Mouse (Mus musculus): ENCODE data around the gene Gstt4. TPM values are rescaled to one million over a fixed set of nuclear protein-coding genes. Genes with fewer than 3 reads are reported as not detected.

Gstt4 gene
- polyA plus RNA-seq, 1 experiment from 2014 or later, result not detected

DNA sequence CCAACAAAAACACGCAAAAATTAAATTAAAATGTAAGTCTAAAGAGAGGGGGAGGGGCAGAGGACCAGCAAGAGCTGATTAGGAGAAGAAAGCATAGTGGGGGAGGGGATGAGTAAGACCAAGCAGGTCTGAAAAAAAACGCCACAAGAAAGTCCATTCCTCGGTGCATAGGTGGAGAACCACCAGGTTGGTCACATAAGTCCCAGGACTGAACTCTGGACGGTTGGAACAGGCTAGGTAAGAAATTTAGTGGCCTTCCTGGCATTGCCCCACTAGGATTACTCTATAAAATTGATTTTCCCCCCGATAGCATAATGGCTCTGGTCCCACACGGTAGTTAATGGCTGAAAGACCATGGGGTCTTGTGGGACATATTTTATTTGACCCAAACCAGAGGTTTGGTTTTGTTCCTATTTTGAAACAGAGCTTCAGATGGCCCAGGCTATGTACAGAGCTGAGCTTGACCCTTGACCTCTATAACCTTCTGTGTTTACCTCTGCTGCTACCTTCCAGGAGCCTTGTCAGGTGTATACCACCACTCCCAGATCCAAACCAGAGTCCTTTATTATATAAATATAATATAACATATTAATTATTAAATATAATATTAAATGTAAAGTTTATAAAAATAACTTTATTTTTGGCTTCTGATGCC, 33.1 kb downstream of the Gstt4 start:
- H3K4me3 ChIP-seq, result no peak overlapping the region
- no peaks in the 10 kb centered on the region for H3K9me3 ChIP-seq (replicated peaks)
- 66% methylated on average over 6 of the region's 6 CpGs for WGBS
- no peaks in the 10 kb centered on the region for H3K4me1 ChIP-seq (replicated peaks)
- no peaks in the 10 kb centered on the region for H3K36me3 ChIP-seq
- H3K9ac ChIP-seq, result no peak overlapping the region
- no peak overlapping the region for H3K27ac ChIP-seq (ENCODE audit: poor library complexity, severe bottlenecking)
- no peak for ATAC-seq (ENCODE audit: insufficient number of reproducible peaks, low FRiP score)
- no peaks in the 10 kb centered on the region for H3K27me3 ChIP-seq (replicated peaks)
- no peak overlapping the region for H3K4me2 ChIP-seq

DNA sequence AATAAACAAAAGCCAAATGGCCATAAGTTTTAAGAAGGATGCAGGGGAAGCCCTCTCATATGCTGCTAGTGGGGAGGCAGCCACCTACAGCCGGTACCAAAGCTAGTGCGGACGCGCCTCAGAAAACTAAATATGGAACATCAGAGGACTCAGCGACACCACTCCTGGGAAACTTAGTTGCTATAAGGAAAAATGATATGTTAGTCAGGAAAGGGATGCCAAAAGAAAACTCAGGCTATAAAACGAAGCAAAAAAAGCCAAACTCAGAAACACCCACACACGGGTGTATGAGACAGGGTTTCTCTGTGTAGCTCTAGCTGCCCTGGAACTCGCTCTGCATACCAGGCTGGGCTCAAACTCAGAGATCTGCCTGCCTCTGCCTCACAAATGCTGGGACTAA, 34.1 kb downstream of the Gstt4 start:
- Histone ChIP-seq H3K4me1 (replicated peaks) (no peaks in the 10 kb centered on the region), H3K9ac (no peak overlapping the region), H3K36me3 (no peaks in the 10 kb centered on the region), H3K4me2 (no peak overlapping the region), H3K4me3 (no peak overlapping the region), H3K27me3 (replicated peaks) (no peaks in the 10 kb centered on the region; the same call in 1 of the 2 replicates), H3K9me3 (replicated peaks) (no peaks in the 10 kb centered on the region), H3K27ac (ENCODE audit: poor library complexity, severe bottlenecking) (no peak overlapping the region)
- ATAC-seq (ENCODE audit: insufficient number of reproducible peaks, low FRiP score), result no peak
- 88% methylated on average over 8 of the region's 8 CpGs for WGBS

DNA sequence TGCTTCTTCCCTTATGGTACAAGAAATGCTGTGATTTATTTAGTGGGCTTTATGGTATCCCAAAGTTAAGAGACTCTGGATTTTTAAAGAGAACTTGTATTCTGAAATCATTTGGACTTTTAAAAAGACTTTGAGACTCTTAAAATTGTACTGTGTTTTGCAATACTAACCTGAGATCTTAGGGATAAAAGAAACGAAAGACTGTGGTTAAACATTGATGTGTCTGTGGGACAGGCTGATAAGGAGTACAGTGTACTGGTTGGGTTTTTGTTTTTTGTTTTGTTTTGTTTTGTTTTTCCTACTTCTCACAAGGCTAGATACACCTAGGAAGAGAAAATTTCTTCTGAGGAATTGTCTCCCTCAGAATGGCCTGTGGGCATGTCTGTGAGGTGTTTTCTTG, 36.9 kb downstream of the Gstt4 start:
- H3K9me3 ChIP-seq (replicated peaks), result no peaks in the 10 kb centered on the region
- H3K27me3 ChIP-seq (replicated peaks), result peaks cover 5% of the 10 kb centered on the region; the same call in 1 of the 2 replicates
- no peak overlapping the region for H3K4me2 ChIP-seq
- H3K4me1 ChIP-seq (replicated peaks), result peaks cover 4% of the 10 kb centered on the region
- no peaks in the 10 kb centered on the region for H3K36me3 ChIP-seq
- 69% methylated on average over 1 of the region's 1 CpGs for WGBS
- H3K27ac ChIP-seq (ENCODE audit: poor library complexity, severe bottlenecking), result no peak overlapping the region
- no peak overlapping the region for H3K9ac ChIP-seq
- no peak overlapping the region for H3K4me3 ChIP-seq
- no peak for ATAC-seq (ENCODE audit: insufficient number of reproducible peaks, low FRiP score)

DNA sequence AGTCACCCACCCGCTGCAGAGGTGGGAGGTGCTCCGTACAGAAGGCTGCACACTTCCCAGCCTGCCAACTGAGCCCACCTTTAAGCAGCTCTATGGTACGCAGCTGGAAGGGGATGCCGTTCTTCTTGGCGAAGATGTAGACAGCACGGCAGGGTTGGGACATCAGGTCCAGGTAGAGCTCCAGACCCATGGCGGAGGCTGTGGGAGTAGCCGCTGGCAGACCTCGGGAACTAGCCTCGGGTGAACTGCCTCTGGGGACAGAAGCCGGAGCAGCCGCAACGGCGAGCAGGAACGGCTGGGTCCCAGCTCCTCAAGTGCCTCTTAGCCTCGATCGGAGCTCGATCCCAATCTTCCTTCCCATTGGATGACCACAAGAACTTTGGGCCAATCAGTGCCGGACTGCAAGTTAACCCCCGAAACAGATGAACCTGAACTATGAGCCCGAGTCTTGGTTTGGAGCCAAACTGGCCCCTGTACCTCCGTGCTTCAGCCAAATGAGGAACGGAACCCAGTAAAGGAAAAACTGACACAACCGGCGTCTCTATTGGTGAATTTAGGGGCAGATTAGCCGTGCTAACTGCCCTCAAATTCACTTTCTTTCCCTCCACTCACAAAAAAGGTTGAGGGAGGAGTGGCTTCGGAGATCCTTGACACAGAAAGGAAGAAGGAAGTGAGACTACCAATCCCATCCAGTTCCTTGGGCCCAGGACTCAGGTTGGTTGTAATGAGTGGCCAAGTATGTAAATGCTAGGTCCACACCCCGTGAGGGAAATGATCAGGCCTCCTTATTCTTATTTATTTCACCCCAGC, 41.4 kb downstream of the Gstt4 start, which contains the start of the genes Gm20441 and Gstt3:
TSS of gene Gm20441 (minus strand) at position 186 of the 810 bp plus-strand sequence.
TSS of gene Gstt3 (minus strand) at position 646 of the 810 bp plus-strand sequence.
- no peaks in the 10 kb centered on the region for H3K9me3 ChIP-seq (replicated peaks)
- 2% methylated on average over 28 of the region's 28 CpGs for WGBS
- ATAC-seq (ENCODE audit: insufficient number of reproducible peaks, low FRiP score), result peak; percentile 52; the same call in 1 of the 2 replicates
- H3K4me1 ChIP-seq (replicated peaks), result peaks cover 15% of the 10 kb centered on the region
- peak within 1 kb of the TSS; percentile 96 for H3K4me2 ChIP-seq
- peak within 1 kb of the TSS; percentile 50 for H3K9ac ChIP-seq
- no peak within 1 kb of the TSS for H3K27ac ChIP-seq (ENCODE audit: poor library complexity, severe bottlenecking)
- H3K27me3 ChIP-seq (replicated peaks), result peaks cover 30% of the 10 kb centered on the region
- H3K36me3 ChIP-seq, result no peaks in the 10 kb centered on the region
- H3K4me3 ChIP-seq, result peak within 1 kb of the TSS; percentile 49

DNA sequence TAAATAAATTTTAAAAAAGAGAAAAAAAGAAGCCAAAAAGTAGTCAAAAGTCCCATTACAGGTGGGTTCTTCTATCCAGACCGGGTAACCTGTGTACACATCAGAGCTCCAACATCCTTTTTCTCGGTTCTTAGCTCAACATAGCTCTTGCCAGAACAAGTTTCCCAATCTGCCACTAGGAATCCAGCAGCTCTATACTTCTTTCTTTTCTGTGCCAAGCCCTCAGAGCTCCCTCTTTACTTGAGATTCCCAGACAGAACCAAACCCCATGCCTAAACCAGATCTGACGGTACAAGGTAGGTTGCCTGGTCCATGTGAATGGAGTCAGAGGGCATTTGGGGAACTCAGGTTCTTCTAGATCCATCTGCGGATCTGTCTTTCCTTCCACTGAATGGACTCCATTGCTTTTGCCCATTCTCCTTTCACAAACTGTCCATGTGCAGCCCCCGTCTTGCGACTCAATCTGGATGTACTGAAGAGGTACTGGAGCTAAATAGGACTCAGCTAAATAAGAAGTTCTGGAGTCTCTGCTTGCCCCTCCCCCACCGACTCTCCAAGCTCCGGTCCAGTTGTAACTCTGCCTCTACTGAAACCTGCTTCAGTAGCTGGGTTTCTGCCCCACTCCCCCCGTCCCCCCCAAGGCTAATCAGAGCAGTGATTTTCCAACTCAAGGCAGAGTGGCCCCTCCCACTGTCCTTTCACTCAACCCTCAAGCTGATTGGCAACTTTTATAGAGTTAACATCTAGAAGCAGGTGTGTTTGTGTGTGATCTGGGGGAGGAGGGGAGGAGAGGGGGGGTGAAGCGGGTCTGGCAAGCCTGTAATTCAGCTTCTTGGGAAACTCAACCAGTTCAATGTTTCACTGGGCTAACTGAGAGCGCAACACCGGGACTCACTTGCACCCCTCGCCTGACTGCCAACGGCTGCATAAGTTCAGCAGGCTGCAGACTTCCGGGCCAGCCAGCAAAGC, 42.9 kb downstream of the Gstt4 start:
- WGBS, result 37% methylated on average over 15 of the region's 15 CpGs
- no peak overlapping the region for H3K27ac ChIP-seq (ENCODE audit: poor library complexity, severe bottlenecking)
- ATAC-seq (ENCODE audit: insufficient number of reproducible peaks, low FRiP score), result no peak
- no peak overlapping the region for H3K9ac ChIP-seq
- H3K4me1 ChIP-seq (replicated peaks), result peaks cover 15% of the 10 kb centered on the region
- peak overlapping the region; percentile 96 for H3K4me2 ChIP-seq
- H3K9me3 ChIP-seq (replicated peaks), result no peaks in the 10 kb centered on the region
- peaks cover 34% of the 10 kb centered on the region for H3K27me3 ChIP-seq (replicated peaks)
- 0 out of 2 replicates have a peak overlapping the region, but pooled peaks have one; percentile 49 for H3K4me3 ChIP-seq
- H3K36me3 ChIP-seq, result no peaks in the 10 kb centered on the region

DNA sequence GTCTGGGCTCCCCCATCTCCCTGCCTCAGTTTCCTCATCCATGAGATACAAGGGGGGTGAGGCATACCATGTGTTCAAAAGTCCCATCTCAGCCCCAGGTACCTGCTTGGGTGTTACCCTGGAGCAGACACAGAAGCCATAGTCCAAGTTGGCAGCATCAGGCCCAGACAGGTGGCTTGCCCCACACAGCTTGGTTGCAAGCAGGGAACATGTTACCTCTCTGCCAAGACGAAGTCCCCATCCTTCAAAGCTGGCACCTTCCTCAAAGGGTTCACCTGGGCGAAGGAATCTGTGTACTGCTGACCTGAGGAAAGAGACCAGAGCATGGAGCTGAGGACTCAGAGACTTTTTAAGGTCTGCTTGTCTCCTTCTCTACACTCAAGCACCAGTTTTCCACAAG, 44.5 kb downstream of the Gstt4 start:
- H3K4me1 ChIP-seq (replicated peaks), result peaks cover 15% of the 10 kb centered on the region

DNA sequence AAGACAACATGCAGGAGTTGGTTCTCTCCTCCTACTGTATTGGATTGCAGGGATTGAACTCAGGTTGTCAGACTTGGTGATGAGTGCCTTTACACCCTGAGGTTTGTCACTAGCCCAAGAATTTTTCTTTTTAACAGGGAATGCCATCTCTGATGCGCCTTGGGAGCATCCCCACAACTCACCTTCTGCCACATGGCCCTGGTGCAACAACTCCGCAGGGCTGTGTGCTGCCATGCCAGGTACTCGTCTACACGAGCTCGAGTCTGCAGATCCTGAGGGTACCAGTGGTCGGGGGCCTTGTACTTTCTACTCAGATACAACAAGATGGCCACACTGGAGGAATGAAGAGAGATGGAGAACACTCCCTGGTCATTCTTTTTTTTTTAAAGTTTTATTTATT, 45.8 kb downstream of the Gstt4 start:
- no peak overlapping the region for H3K9ac ChIP-seq
- peaks cover 35% of the 10 kb centered on the region for H3K27me3 ChIP-seq (replicated peaks)
- H3K4me3 ChIP-seq, result no peak overlapping the region
- whole genome bisulfite sequencing, result 79% methylated on average over 6 of the region's 6 CpGs
- H3K36me3 ChIP-seq, result no peaks in the 10 kb centered on the region
- H3K27ac ChIP-seq (ENCODE audit: poor library complexity, severe bottlenecking), result no peak overlapping the region
- H3K9me3 ChIP-seq (replicated peaks), result no peaks in the 10 kb centered on the region
- no peak for ATAC-seq (ENCODE audit: insufficient number of reproducible peaks, low FRiP score)
- no peak overlapping the region for H3K4me2 ChIP-seq
- H3K4me1 ChIP-seq (replicated peaks), result peaks cover 24% of the 10 kb centered on the region

More for the DNA sequence above, 44.5 kb downstream of the Gstt4 start:
- Histone ChIP-seq H3K27ac (ENCODE audit: poor library complexity, severe bottlenecking) (no peak overlapping the region), H3K27me3 (replicated peaks) (peaks cover 35% of the 10 kb centered on the region), H3K4me3 (no peak overlapping the region), H3K9me3 (replicated peaks) (no peaks in the 10 kb centered on the region), H3K36me3 (no peaks in the 10 kb centered on the region), H3K9ac (no peak overlapping the region), H3K4me2 (no peak overlapping the region)
- ATAC-seq (ENCODE audit: insufficient number of reproducible peaks, low FRiP score), result no peak
- 64% methylated on average over 2 of the region's 2 CpGs for WGBS

DNA sequence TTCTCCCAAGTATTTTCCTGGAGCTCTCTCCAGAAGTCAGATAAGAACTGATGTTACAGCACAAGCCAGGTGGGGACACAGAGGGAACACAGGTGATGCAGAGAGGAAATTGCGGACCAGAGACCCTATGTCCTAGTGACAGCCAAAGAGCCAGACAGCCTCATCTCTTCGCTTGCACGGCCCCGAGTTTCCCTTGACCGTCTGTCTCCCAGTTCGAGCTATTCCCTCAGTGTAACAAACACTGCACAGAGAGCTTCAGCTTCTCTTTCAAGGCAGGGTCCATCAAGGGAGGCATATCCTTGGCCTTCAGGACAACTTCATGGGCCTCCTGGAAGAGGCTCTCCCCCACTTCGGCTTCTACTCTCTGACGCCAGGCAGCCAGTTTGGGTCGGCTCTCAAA, 47.8 kb downstream of the Gstt4 start:
- WGBS, result 86% methylated on average over 9 of the region's 9 CpGs
- H3K4me2 ChIP-seq, result no peak overlapping the region

DNA sequence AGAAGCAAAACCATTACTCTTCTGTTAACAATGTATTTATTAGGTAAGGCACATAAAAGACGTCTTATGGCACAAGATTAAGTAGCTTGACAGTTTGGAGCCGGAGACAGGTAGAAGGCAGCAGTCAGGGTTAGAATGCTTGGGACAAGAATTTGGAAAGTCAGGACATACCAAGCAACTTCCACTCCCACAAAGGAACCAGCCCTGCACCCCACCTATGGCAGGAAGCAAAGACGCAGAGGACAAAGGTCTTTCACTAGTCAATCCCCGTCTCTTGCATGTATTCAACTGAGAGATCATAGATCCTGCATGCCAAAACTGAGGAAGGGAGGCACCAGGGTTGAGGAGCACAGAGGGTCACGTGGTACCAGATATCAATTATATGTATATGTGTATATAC, 48.2 kb downstream of the Gstt4 start:
- Histone ChIP-seq H3K4me1 (replicated peaks) (peaks cover 10% of the 10 kb centered on the region), H3K9ac (no peak overlapping the region), H3K4me2 (no peak overlapping the region), H3K9me3 (replicated peaks) (no peaks in the 10 kb centered on the region), H3K4me3 (no peak overlapping the region), H3K27ac (ENCODE audit: poor library complexity, severe bottlenecking) (no peak overlapping the region), H3K36me3 (no peaks in the 10 kb centered on the region), H3K27me3 (replicated peaks) (peaks cover 18% of the 10 kb centered on the region; the same call in 1 of the 2 replicates)
- ATAC-seq (ENCODE audit: insufficient number of reproducible peaks, low FRiP score), result no peak
- WGBS, result 84% methylated on average over 5 of the region's 5 CpGs

More for the DNA sequence above, 47.8 kb downstream of the Gstt4 start:
- H3K9ac ChIP-seq, result no peak overlapping the region
- H3K4me3 ChIP-seq, result no peak overlapping the region
- H3K4me1 ChIP-seq (replicated peaks), result peaks cover 12% of the 10 kb centered on the region
- no peak overlapping the region for H3K27ac ChIP-seq (ENCODE audit: poor library complexity, severe bottlenecking)
- H3K36me3 ChIP-seq, result no peaks in the 10 kb centered on the region
- H3K27me3 ChIP-seq (replicated peaks), result peaks cover 23% of the 10 kb centered on the region
- no peaks in the 10 kb centered on the region for H3K9me3 ChIP-seq (replicated peaks)
- no peak for ATAC-seq (ENCODE audit: insufficient number of reproducible peaks, low FRiP score)

DNA sequence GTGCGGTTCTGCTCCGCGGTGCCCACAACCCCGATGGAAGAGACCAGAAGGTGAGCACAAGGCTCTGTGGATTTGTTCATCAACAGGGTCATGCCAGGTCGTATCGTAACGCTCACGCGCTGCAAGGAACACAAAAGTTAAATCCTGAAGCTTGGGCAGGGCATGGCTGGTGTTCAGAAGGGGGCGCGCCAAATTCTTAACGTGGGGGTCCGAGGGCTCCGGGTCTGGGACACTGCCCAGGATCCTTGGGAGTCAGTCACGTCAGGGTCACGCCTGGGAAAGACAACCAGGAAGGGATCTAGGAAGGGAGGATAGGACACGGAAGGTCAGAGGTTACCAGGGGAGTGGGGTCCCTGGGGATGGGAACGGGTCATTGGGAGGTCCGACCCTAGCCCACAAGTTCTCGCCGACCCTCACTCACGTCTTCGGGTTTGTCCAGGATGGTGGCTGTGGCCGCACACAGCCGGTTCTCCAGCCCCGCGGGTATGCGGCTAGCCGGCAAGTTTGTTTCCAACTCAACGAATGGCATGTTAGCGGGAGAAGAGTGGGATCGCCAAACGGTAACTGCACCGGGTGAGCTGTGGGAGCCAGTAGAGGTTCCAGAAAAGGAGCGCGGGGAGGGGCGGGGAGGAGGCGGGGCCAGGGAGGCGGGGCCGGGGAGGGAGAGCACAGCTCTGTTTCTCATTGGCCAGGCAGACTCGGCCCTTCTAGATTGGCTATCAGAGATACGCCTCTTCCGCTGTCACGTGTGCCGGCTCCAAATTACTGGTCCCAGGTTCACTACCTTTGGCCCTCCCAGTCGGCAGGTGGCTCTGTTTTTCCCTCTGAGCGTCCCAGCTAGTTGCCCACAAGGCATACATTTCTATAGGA, 49.3 kb downstream of the Gstt4 start, which contains the start of gene Ddt:
TSS of gene Ddt (minus strand) at position 620 of the 870 bp plus-strand sequence.
- no peaks in the 10 kb centered on the region for H3K36me3 ChIP-seq
- under 1% methylated on average over 44 of the region's 47 CpGs for WGBS
- no peak within 1 kb of the TSS for H3K27ac ChIP-seq (ENCODE audit: poor library complexity, severe bottlenecking)
- H3K4me2 ChIP-seq, result peak within 1 kb of the TSS; percentile 99
- H3K27me3 ChIP-seq (replicated peaks), result peaks cover 11% of the 10 kb centered on the region; the same call in 1 of the 2 replicates
- no peaks in the 10 kb centered on the region for H3K9me3 ChIP-seq (replicated peaks)
- peak within 1 kb of the TSS; percentile 78 for H3K9ac ChIP-seq
- H3K4me1 ChIP-seq (replicated peaks), result peaks cover 10% of the 10 kb centered on the region
- peak within 1 kb of the TSS; percentile 62 for H3K4me3 ChIP-seq
- ATAC-seq (ENCODE audit: insufficient number of reproducible peaks, low FRiP score), result peak; percentile 97
